11 mouse cellular contexts compared by ENCODE assay signal in genomic region chr13:44651259-44652238, GRCm38 (mm10).
DNase-seq lines count a peak whose midpoint lies in the region; ATAC-seq lines count a peak whose summit lies in the region.
"Had no signal": no experiment of that assay in that cellular context is flagged by ENCODE, and none has a peak within 500 bp of the region (broad histone marks: within the 10 kb centered on the region; RNA-seq: fewer than 3 reads in every experiment).

No protein-coding gene starts in this region.

- no peak for ATAC-seq in forebrain, embryonic 15.5 days (replicated peaks)
- no peak for ATAC-seq in kidney, embryonic 16.5 days (ENCODE audit: low FRiP score, low TSS enrichment)
- ATAC-seq in midbrain, embryonic 14.5 days (ENCODE audit: low FRiP score, low TSS enrichment) = no peak

- H3K9ac ChIP-seq in forebrain, embryonic 15.5 days (replicated peaks) = no peak overlapping the region
- H3K9ac ChIP-seq in kidney, embryonic 16.5 days (replicated peaks; ENCODE audit: low read length) = no peak overlapping the region
- H3K9ac ChIP-seq in midbrain, embryonic 14.5 days (replicated peaks; ENCODE audit: low read length) = no peak overlapping the region
- H3K9ac ChIP-seq: hindbrain, embryonic 15.5 days; liver, embryonic 14.5 days had no signal

- H3K27me3 ChIP-seq in forebrain, embryonic 10.5 days (ENCODE audit: poor library complexity, severe bottlenecking) = peaks cover 33% of the 10 kb centered on the region
- H3K27me3 ChIP-seq in forebrain, embryonic 15.5 days = 0 out of 2 replicates have a peak, but pooled peaks cover 3% of the 10 kb centered on the region
- no peaks in the 10 kb centered on the region for H3K27me3 ChIP-seq in kidney, embryonic 16.5 days (ENCODE audit: insufficient read depth, low read length)
- peaks cover 42% of the 10 kb centered on the region for H3K27me3 ChIP-seq in embryonic facial prominence, embryonic 10.5 days (replicated peaks; ENCODE audit: low read depth, poor library complexity, severe bottlenecking)
- 0 out of 2 replicates have a peak, but pooled peaks cover 5% of the 10 kb centered on the region for H3K27me3 ChIP-seq in midbrain, embryonic 14.5 days (ENCODE audit: control insufficient read depth, insufficient read depth, low read length)

- H3K4me2 ChIP-seq in forebrain, embryonic 15.5 days (replicated peaks) = no peak overlapping the region
- no peak overlapping the region for H3K4me2 ChIP-seq in kidney, embryonic 16.5 days (replicated peaks; ENCODE audit: low read depth, low read length)
- no peak overlapping the region for H3K4me2 ChIP-seq in midbrain, embryonic 14.5 days (ENCODE audit: low read length)
- H3K4me2 ChIP-seq: hindbrain, embryonic 15.5 days had no signal

- H3K27ac ChIP-seq in forebrain, embryonic 10.5 days = 0 out of 2 replicates have a peak overlapping the region, but pooled peaks have one; percentile 26
- no peak overlapping the region for H3K27ac ChIP-seq in forebrain, embryonic 15.5 days (replicated peaks)
- H3K27ac ChIP-seq in kidney, embryonic 16.5 days (ENCODE audit: low read length) = 0 out of 2 replicates have a peak overlapping the region, but pooled peaks have one; percentile 18
- H3K27ac ChIP-seq in embryonic facial prominence, embryonic 10.5 days (replicated peaks) = peak overlapping the region; percentile 40; the same call in 1 of the 2 replicates
- no peak overlapping the region for H3K27ac ChIP-seq in midbrain, embryonic 14.5 days (replicated peaks; ENCODE audit: low read depth, low read length)
- H3K27ac ChIP-seq: hindbrain, embryonic 15.5 days; liver, embryonic 14.5 days had no signal

- WGBS in forebrain, embryonic 10.5 days = 6% methylated on average over 22 of the region's 22 CpGs
- 12% methylated on average over 22 of the region's 22 CpGs for whole genome bisulfite sequencing in forebrain, embryonic 15.5 days
- 36% methylated on average over 22 of the region's 22 CpGs for WGBS in kidney, embryonic 16.5 days
- WGBS in embryonic facial prominence, embryonic 10.5 days = 7% methylated on average over 22 of the region's 22 CpGs
- WGBS in midbrain, embryonic 14.5 days = 13% methylated on average over 22 of the region's 22 CpGs

- H3K9me3 ChIP-seq in forebrain, embryonic 10.5 days = no peaks in the 10 kb centered on the region
- no peaks in the 10 kb centered on the region for H3K9me3 ChIP-seq in forebrain, embryonic 15.5 days
- no peaks in the 10 kb centered on the region for H3K9me3 ChIP-seq in kidney, embryonic 16.5 days (ENCODE audit: low read length)
- H3K9me3 ChIP-seq in embryonic facial prominence, embryonic 10.5 days = no peaks in the 10 kb centered on the region
- H3K9me3 ChIP-seq in midbrain, embryonic 14.5 days (ENCODE audit: control insufficient read depth, low read length) = no peaks in the 10 kb centered on the region
- H3K9me3 ChIP-seq: hindbrain, embryonic 15.5 days had no signal

- H3K36me3 ChIP-seq in forebrain, embryonic 10.5 days (replicated peaks) = no peaks in the 10 kb centered on the region
- no peaks in the 10 kb centered on the region for H3K36me3 ChIP-seq in forebrain, embryonic 15.5 days
- no peaks in the 10 kb centered on the region for H3K36me3 ChIP-seq in kidney, embryonic 16.5 days (ENCODE audit: insufficient read depth, low read length)
- no peaks in the 10 kb centered on the region for H3K36me3 ChIP-seq in embryonic facial prominence, embryonic 10.5 days (replicated peaks)
- H3K36me3 ChIP-seq in midbrain, embryonic 14.5 days (ENCODE audit: control insufficient read depth, insufficient read depth, low read length) = no peaks in the 10 kb centered on the region
- H3K36me3 ChIP-seq: hindbrain, embryonic 15.5 days had no signal

- DNase-seq in forebrain, embryonic 10.5 days (ENCODE audit: extremely low spot score, low spot score) = no peak
- no peak for DNase-seq in kidney, adult 18-20 months
- DNase-seq in embryonic facial prominence, embryonic 10.5 days (ENCODE audit: low spot score) = peak; percentile 39
- peak; percentile 62 for DNase-seq in midbrain, embryonic 14.5 days
- DNase-seq in adrenal gland, postnatal 14 days = no peak
- DNase-seq in lung, postnatal 25 days (ENCODE audit: low spot score) = no peak
- DNase-seq: lung, postnatal 4 days had no signal

- H3K4me1 ChIP-seq in forebrain, embryonic 10.5 days = peaks cover 23% of the 10 kb centered on the region
- H3K4me1 ChIP-seq in forebrain, embryonic 15.5 days = peaks cover 9% of the 10 kb centered on the region
- peaks cover 9% of the 10 kb centered on the region; the same call in 1 of the 2 replicates for H3K4me1 ChIP-seq in kidney, embryonic 16.5 days (ENCODE audit: insufficient read depth, low read length)
- peaks cover 21% of the 10 kb centered on the region for H3K4me1 ChIP-seq in embryonic facial prominence, embryonic 10.5 days
- 0 out of 2 replicates have a peak, but pooled peaks cover 4% of the 10 kb centered on the region for H3K4me1 ChIP-seq in midbrain, embryonic 14.5 days (ENCODE audit: control insufficient read depth, insufficient read depth, low read length)

- no peak overlapping the region for H3K4me3 ChIP-seq in forebrain, embryonic 10.5 days
- no peak overlapping the region for H3K4me3 ChIP-seq in forebrain, embryonic 15.5 days
- H3K4me3 ChIP-seq in kidney, embryonic 16.5 days (ENCODE audit: low read length) = no peak overlapping the region
- H3K4me3 ChIP-seq in embryonic facial prominence, embryonic 10.5 days = no peak overlapping the region
- H3K4me3 ChIP-seq in midbrain, embryonic 14.5 days (replicated peaks; ENCODE audit: low read depth, low read length) = no peak overlapping the region
- H3K4me3 ChIP-seq: hindbrain, embryonic 15.5 days had no signal

Comparison
In these comparisons a context has a peak if more than half of its experiments do, and no peak if none do; other contexts are left out.
1. H3K27ac ChIP-seq: peak in forebrain, embryonic 10.5 days (single experiment), kidney, embryonic 16.5 days (single experiment) and embryonic facial prominence, embryonic 10.5 days (single experiment); none in forebrain, embryonic 15.5 days (single experiment) and midbrain, embryonic 14.5 days (single experiment).
2. DNase-seq: peak in embryonic facial prominence, embryonic 10.5 days (single experiment) and midbrain, embryonic 14.5 days (single experiment); none in forebrain, embryonic 10.5 days (single experiment), kidney, adult 18-20 months (single experiment), adrenal gland, postnatal 14 days (single experiment) and lung, postnatal 25 days (single experiment).